Mouse (Mus musculus) cerebellum, adult 2 months (tissue): ENCODE measurements at regions not wholly inside any gene's neighbourhood (a gene's known extent, or its start where the extent isn't known, plus 50 kb on each side); places are given as distances from the start of the nearest gene placed in this dataset.

Experiments
- CTCF ChIP-seq: fragments of 200-500 bp; IDR thresholded peaks from 2 replicates; pipeline ENCODE4 v1.5.1; 2011; ENCODE audit warnings: low read depth, mild to moderate bottlenecking, control low read depth, low read length, moderate library complexity, borderline replicate concordance; ENCODE audit not compliant: insufficient read depth
- POLR2A ChIP-seq: fragments of 200-500 bp; IDR thresholded peaks from 2 replicates; pipeline ENCODE4 v1.6.1; 2011; ENCODE audit warnings: low read length, control low read depth, borderline replicate concordance; ENCODE audit not compliant: insufficient read depth

- TF ChIP-seq POLR2A: no peak
- no peak for TF ChIP-seq CTCF
Measured at GRCm38 (mm10) chr7:111263302-111263701, 180.5 kb upstream of the Eif4g2 start.
